In the genomic region with DNA sequence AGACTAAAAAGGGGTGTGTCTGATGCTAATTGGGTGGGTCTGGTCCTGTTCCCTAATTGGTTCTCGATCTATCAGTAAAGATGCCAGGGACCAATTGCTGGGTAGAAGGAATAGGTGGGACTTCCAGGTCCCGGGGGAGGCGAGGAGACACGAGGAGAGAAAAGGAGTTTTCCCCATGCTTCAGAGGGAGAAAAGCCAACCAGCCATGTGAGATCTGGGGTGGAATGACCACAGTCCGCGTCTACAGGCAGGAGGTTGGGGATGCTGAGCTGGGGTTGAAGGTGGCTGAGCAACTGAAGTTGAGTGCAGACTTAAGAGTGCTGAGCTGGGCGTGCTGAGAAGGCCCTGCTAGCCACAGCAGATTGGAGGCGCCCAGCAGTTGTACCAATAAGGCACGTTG, we compare ENCODE assay signal across 18 mouse cellular contexts. TPM values are rescaled to one million over a fixed set of nuclear protein-coding genes. Genes with fewer than 3 reads are reported as not detected.
DNase-seq lines count a peak whose midpoint lies in the region; ATAC-seq and TF ChIP-seq lines count a peak whose summit lies in the region.
"Had no signal": no experiment of that assay in that cellular context is flagged by ENCODE, and none has a peak within 500 bp of the region (broad histone marks: within the 10 kb centered on the region; RNA-seq: fewer than 3 reads in every experiment).

No protein-coding gene starts in this region.

- intact Hi-C loops in gastrocnemius, postnatal 14 days (cut with DNase I; ENCODE audit: low total_unique reads) = no loop called here

- WGBS in midbrain, embryonic 11.5 days = 50% methylated on average over 9 of the region's 9 CpGs
- WGBS in midbrain, postnatal 0 days = 65% methylated on average over 9 of the region's 9 CpGs

- H3K36me3 ChIP-seq in midbrain, embryonic 11.5 days (ENCODE audit: control insufficient read depth, insufficient read depth, low read length) = no peaks in the 10 kb centered on the region
- no peaks in the 10 kb centered on the region for H3K36me3 ChIP-seq in midbrain, postnatal 0 days (ENCODE audit: insufficient read depth, low read length)
- H3K36me3 ChIP-seq: neural tube, embryonic 12.5 days had no signal

- H3K4me2 ChIP-seq in midbrain, embryonic 11.5 days = no peak overlapping the region
- no peak overlapping the region for H3K4me2 ChIP-seq in midbrain, postnatal 0 days (ENCODE audit: low read depth, low read length, poor library complexity, severe bottlenecking)
- H3K4me2 ChIP-seq: hindbrain, embryonic 14.5 days; neural tube, embryonic 12.5 days had no signal

- H3K9ac ChIP-seq in midbrain, embryonic 11.5 days (ENCODE audit: low read length) = no peak overlapping the region
- no peak overlapping the region for H3K9ac ChIP-seq in midbrain, postnatal 0 days (replicated peaks; ENCODE audit: low read length, poor library complexity, severe bottlenecking)
- H3K9ac ChIP-seq: hindbrain, embryonic 14.5 days; neural tube, embryonic 12.5 days had no signal

- no peak overlapping the region for H3K27ac ChIP-seq in midbrain, embryonic 11.5 days (ENCODE audit: low read depth, low read length)
- H3K27ac ChIP-seq in midbrain, postnatal 0 days (ENCODE audit: low read depth, low read length) = no peak overlapping the region
- H3K27ac ChIP-seq: hindbrain, embryonic 14.5 days; neural tube, embryonic 12.5 days had no signal

- H3K4me3 ChIP-seq in midbrain, embryonic 11.5 days (ENCODE audit: low read depth, low read length) = no peak overlapping the region
- no peak overlapping the region for H3K4me3 ChIP-seq in midbrain, postnatal 0 days (ENCODE audit: low read depth, low read length)
- H3K4me3 ChIP-seq: neural tube, embryonic 12.5 days had no signal

- no peak for DNase-seq in midbrain, embryonic 11.5 days (ENCODE audit: low spot score, missing footprints)
- no peak for DNase-seq in midbrain, postnatal 0 days (ENCODE audit: low spot score)
- DNase-seq in R1 (ENCODE audit: low read depth, low spot score) = peak; percentile 86
- no peak for DNase-seq in gastrocnemius, postnatal 14 days
- DNase-seq in adrenal gland, adult (ENCODE audit: inconsistent age in 2 of 2, low spot score in 1 of 2) = no peak
- no peak for DNase-seq in thymus, adult 18-20 months
- DNase-seq: adrenal gland, adult 8-10 months; cerebellum, adult 8-10 months; heart, postnatal 10 days; kidney, postnatal 10 days; lung, adult 18-20 months; lung, postnatal 36 days had no signal

- H3K4me1 ChIP-seq in midbrain, embryonic 11.5 days (ENCODE audit: control insufficient read depth, insufficient read depth, low read length) = peaks cover 8% of the 10 kb centered on the region
- no peaks in the 10 kb centered on the region for H3K4me1 ChIP-seq in midbrain, postnatal 0 days (ENCODE audit: insufficient read depth, low read length)

- no peak for TF ChIP-seq CTCF in midbrain, postnatal 0 days (IDR thresholded peaks at IDR 0.05)

- peak; percentile 49; the same call in 1 of the 2 replicates for ATAC-seq in midbrain, embryonic 11.5 days (ENCODE audit: low FRiP score)
- ATAC-seq in midbrain, postnatal 0 days (ENCODE audit: low FRiP score) = no peak
- peak; percentile 48 to 67; a peak in 3 of 4 replicates for ATAC-seq in hematopoietic stem cell, adult 5-6 weeks (replicated peaks in 1 of 2; ENCODE audit: insufficient read depth in 1 of 2, low FRiP score in 2 of 2, low TSS enrichment in 1 of 2, low read depth in 1 of 2, poor library complexity in 2 of 2, severe bottlenecking in 2 of 2)
- ATAC-seq: intestine, postnatal 0 days; midbrain, embryonic 16.5 days had no signal

- no peaks in the 10 kb centered on the region for H3K27me3 ChIP-seq in midbrain, embryonic 11.5 days (ENCODE audit: control insufficient read depth, insufficient read depth, low read length)
- H3K27me3 ChIP-seq in midbrain, postnatal 0 days (ENCODE audit: insufficient read depth, low read length) = no peaks in the 10 kb centered on the region; the same call in 1 of the 2 replicates

- no peaks in the 10 kb centered on the region for H3K9me3 ChIP-seq in midbrain, embryonic 11.5 days (ENCODE audit: control insufficient read depth, low read length)
- no peaks in the 10 kb centered on the region for H3K9me3 ChIP-seq in midbrain, postnatal 0 days (ENCODE audit: low read length)
- H3K9me3 ChIP-seq: neural tube, embryonic 12.5 days had no signal

RNA-seq across cellular contexts. Expression of gene Nfe2l3, which starts 37.0 kb away (rescaled TPM):
- 4.3 and 5.3 TPM in 2 replicates for polyA plus RNA-seq in midbrain, embryonic 11.5 days (2014; fragmentation: Nextera tagmentation; extraction: Ambion mirVana)
- total RNA-seq in midbrain, postnatal 0 days (2014; rRNA removed) = 12.6 and 12.7 TPM in 2 replicates
- 7.3 and 8.3 TPM in 2 replicates for polyA plus RNA-seq in midbrain, postnatal 0 days (2015; fragmentation: Nextera tagmentation; extraction: Ambion mirVana)
- total RNA-seq in hematopoietic stem cell, adult 5-6 weeks (2017) = 0.25 and 1.0 TPM in 2 replicates
- under 1 TPM in 1 of 2 experiments, not detected in 1; 0.08 TPM for total RNA-seq in gastrocnemius, postnatal 14 days (2021)
- total RNA-seq: adrenal gland, adult 8-10 months; gastrocnemius, adult 8-10 months had no signal
